Mouse (Mus musculus) adrenal gland, postnatal 10 days (tissue): ENCODE measurements around the gene Lsr. TPM values are rescaled to one million over a fixed set of nuclear protein-coding genes. Genes with fewer than 3 reads are reported as not detected.

Experiments
- DNase-seq: peaks from one replicate; pipeline ENCODE4 v3.0.0; 2021; ENCODE audit warnings: mixed read lengths
- long read RNA-seq, 2 experiments: library from polyadenylated mRNA; stranded (forward); transcript quantifications; one replicate each; pipeline ENCODE4 v2.0.0; 2021
- total RNA-seq, 2 experiments: library from RNA; stranded (reverse); gene quantifications; 2 replicates each; pipeline ENCODE4 v1.2.3; 2021

Gene Lsr
- total RNA-seq: 10 to 100 TPM; 11.2 to 21.6 TPM
- long read RNA-seq, experiment 1, transcript Lsr-203 (9 exons, 2,071 nt): major isoform, 6 of 31 reads
- long read RNA-seq, experiment 1, partial matches to known transcripts: 12 of 31 reads
- long read RNA-seq, experiment 1, other reads (novel, unspliced or antisense): 7 of 31 reads
- long read RNA-seq, experiment 2, partial matches to known transcripts: 7 of 13 reads
- long read RNA-seq, experiment 2, other reads (novel, unspliced or antisense): 5 of 13 reads

GRCm38 (mm10) chr7:30973251-30973500, at the start of gene Lsr:
Gene Lsr (minus strand): TSS chr7:30973464.
- DNase-seq: no peak

DNA sequence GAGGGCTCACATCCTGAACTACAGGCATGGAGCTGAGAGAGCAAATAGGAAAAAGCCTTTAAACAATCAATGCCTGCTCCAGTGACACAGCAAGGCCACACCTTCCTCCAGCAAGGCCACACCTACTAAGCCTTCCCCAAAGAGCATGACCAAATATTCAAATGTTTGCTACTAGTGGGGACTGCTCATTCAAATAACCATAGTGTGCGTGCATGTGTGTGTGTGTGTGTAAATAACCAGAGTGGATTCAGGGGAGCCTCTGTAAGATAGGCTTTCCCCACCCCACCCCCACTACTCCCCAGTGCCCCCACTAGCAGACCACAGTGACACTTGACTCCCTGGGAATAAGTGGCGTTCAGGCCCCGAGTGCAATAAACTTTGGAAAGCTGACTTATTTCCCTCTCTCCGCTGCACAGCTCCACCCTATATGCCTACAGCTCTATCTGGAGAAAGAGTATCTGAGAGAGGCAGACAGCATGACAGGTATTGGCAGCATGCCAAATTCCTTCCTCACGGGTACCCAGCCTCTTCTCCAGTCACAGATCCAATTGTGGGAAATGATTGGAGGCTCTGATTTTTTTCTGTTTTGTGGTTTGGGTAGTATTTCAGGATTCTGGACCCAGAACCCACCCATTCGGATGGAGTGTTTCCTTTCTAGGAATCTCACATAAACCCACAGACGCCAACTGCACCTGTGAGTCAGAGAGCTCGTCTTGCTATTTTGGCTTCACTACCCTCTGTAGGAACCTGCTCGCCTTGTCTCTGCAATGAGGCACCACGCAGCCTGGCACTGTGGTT, 44.0 kb upstream of the Lsr start:
- peak; percentile 54 for DNase-seq

DNA sequence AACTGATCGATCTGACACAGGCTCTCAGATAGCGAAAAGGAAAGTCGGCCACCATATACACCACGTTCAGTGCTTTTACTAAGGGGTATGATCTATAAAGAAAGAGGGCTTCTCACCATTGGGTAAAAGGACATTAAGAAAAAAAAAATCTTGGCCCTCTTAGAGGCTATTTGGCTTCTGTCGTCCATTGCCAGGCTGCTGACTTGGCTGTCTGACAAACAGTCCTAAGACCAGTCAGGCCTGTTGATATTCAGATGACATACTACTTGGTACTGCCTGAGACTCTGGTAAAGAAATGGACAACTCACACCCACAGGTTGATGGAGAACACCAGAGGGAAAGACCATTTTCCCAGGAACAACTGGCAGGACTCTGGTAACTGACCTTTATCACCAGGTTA, 39.7 kb upstream of the Lsr start:
- DNase-seq: no peak

GRCm38 (mm10) chr7:31008889-31009288, 35.6 kb upstream of the Lsr start:
- no peak for DNase-seq

DNA sequence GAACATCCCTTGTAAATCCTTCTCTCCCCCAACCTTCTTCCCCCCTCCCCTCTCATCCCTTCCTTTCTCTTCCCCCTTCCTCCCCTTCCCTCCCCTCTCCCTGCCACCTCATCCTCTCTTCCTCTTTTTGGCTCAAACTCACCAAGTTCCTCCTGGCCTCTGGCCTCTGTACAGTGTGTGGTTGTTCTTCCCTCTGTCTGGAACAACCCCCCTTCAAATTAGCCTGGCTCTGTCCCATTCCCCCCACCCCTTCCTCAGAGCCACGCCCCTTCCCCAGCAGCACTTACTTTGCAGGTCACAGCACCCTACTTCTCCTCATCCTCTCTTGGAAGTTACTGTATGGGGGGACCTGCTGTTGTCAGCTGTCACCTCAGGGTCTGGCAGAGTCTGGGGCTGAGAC, 34.9 kb upstream of the Lsr start:
- DNase-seq: no peak

- no peak for DNase-seq
These were observed 34.5 kb upstream of the Lsr start for GRCm38 (mm10) chr7:31007775-31008174.

GRCm38 (mm10) chr7:31002650-31003049, 29.4 kb upstream of the Lsr start:
- DNase-seq: no peak

- DNase-seq: peak; percentile 79
These were observed 27.3 kb upstream of the Lsr start for GRCm38 (mm10) chr7:31000505-31001020.

- no peak for DNase-seq
These were observed 23.2 kb upstream of the Lsr start for GRCm38 (mm10) chr7:30996491-30996890.

DNA sequence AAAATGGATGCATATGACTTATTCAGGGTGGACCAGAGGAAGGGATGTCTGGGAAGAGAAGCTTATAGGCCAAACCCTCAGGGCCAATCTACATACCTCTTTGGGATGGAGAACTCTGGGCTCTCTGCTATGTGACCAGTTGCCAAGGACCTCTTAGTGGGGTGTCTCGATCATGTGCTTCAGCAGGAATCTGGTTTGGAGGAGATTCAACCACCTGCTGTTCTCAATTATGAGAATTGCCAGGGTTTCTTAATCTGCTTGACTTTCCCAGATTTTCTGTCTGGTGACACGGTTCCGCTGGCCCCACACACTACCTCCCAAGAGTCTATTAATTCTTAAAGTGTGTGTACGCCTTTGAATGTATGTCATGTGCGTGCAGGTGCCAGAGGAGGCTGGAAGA, 20.7 kb upstream of the Lsr start:
- DNase-seq: no peak

- DNase-seq: no peak
These were observed 18.9 kb upstream of the Lsr start for GRCm38 (mm10) chr7:30992148-30992547.

- no peak for DNase-seq
These were observed 15.4 kb upstream of the Lsr start for GRCm38 (mm10) chr7:30988519-30989162.

- DNase-seq: no peak
These were observed 12.1 kb upstream of the Lsr start for GRCm38 (mm10) chr7:30985357-30985756.

DNA sequence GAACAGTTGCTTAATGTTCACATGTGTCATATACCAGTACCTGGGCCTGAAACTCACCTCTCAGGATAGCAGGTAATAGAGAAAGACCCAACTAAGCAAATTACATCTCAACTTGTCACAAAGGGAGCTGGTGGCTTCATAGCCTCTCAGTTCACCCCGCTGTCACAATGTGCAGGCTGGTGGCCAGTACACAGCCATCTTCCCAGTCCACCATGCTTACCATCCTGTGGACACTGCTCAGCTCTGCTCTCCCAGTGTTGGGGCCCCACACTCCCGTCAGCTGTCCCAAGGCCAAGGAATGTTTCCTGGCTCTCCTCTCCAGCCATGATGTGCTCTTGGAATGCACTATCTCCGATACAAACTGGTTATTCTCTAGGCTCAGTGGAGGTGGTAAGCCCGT, 8.4 kb upstream of the Lsr start:
- no peak for DNase-seq

GRCm38 (mm10) chr7:30973501-30974289, 431 bp upstream of the Lsr start, which contains the start of gene Fam187b:
Gene Fam187b (plus strand): TSS chr7:30973790.
- DNase-seq: peak; percentile 93

GRCm38 (mm10) chr7:30972426-30973250, 626 bp downstream of the Lsr start:
- no peak for DNase-seq

DNA sequence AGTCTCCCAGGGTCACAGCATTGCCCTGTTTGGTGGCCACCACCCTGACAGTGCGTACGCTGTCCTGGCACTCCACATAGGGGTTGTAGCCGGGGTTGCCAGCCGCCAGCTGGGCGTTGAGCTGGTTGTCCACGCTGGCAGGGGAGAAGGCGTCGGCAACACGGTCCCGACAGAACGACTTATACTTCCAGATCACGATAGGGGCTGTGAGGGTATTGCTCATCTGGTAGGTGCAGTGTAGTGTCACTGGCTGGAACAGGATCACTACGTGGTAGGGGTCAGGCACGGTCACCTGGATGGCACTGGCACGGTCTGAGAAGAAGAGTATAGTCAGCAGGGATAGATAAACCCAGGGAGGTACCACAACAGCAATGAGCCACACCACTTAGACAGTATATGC, 1.4 kb downstream of the Lsr start:
- no peak for DNase-seq

DNA sequence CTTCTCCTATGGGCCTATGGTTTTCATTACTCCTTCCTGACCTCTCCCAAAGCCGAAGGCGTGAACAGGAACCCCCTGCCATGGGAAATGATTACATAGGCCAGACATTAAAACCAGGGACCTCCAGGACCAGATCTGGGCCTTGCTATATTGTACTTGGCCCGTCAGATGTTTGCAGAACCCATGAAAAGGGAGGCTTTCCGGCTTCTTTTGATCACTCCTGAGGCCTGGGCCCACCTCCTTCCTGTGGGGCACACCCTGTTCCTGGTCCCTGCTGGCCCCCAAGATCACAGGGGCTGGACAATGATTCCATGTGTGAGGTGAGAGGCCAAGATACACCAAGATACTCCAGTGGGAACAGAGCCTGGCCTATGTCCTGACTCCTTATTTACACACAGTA, 4.1 kb downstream of the Lsr start:
- no peak for DNase-seq

DNA sequence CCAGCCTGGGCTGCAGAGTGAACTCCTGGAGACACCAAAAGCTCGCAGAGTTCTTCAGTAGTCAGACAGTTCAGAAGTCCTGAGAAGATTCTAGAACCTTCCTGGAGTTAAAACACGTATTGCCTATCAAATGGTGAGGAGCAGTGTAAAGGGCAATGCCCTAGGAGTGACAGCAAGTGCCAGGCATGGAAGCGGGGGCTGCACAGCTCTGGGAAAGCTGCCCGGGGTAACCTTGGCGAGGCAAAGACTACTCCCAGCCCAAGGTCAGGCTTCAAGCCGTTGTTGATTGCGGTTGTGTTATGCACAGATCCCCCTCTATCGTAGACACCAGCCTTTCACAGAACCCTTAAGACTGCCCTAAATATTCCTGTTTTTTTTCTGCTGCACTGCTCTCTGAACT, 4.7 kb downstream of the Lsr start:
- peak; percentile 81 for DNase-seq

DNA sequence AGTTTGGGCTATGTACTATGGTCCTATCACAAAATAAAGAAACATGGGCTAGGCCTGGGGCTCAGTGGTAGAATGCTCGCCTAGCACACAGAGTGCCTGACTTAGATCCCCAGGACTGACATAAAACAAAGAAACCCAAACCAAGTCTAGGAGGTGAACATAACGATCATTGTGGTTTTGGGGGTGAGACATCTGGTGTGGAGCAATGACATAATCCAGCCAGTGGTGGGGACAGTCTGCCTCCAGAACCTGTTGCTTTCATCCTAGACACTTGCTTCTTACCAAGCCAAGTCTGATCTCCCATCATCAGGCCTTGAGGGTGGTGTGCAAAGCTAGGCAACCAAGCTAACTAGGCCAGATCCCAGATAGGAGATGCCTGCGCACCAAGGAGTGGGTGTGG, 6.6 kb downstream of the Lsr start:
- no peak for DNase-seq

GRCm38 (mm10) chr7:30965677-30966076, 7.6 kb downstream of the Lsr start:
- no peak for DNase-seq

- no peak for DNase-seq
These were observed 8.9 kb downstream of the Lsr start for GRCm38 (mm10) chr7:30964366-30964765.
